Mouse (Mus musculus) brain, adult 10 weeks (tissue): Measurements from ENCODE around the gene Lyrm9. TPM values are rescaled to one million over a fixed set of nuclear protein-coding genes. Genes with fewer than 3 reads are reported as not detected.

Source experiments
- polyA plus RNA-seq: library from polyadenylated mRNA; stranded (reverse); fragments of 350-450 nt; fragmentation: Illumina TruSeq; extraction: RNeasy Lipid Tissue Mini Kit (QIAGEN cat#74804); gene quantifications from one replicate; pipeline ENCODE4 v1.2.3, GENCODE M21; 2015; ENCODE audit warnings: low read depth, low replicate concordance

Gene Lyrm9
- polyA plus RNA-seq = 19.1 TPM

DNA sequence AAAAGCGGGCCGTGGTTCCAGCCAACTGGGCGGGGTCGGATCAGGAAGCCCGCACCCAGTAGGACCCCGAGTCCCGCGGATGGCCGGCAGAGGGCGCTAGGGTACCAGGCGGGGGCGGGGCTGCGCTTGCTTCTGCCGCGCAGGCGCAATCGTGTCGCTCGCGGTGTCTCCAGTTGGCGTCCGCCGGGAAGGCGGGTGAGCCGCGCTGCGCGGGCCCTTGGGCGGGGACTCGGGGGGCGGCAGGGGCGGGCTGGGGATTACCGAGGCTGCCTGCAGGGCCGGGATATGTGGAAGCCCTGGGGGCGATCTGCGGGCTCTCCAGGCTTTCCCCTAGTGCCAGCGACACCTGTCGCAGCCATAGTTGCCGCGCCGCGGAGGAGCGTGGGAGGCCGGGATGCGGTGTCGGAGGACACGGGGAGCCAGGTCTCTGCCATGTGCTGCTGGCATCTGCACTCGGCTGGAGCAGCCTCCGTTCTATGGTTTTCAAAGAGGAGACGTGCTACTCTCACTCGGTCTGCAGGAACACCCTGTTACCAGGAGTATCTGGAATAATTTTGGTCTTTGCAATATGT is at the start of gene Lyrm9:
TSS of gene Lyrm9 (plus strand) at position 143 of the 572 bp plus-strand sequence.

Other genes starting within 250 kb of the Lyrm9 start
- gene Nlk, start 129.2 kb upstream of the Lyrm9 start, polyA plus RNA-seq = 70.7 TPM
- 27.6 TPM for gene Ccnq, start 74.9 kb upstream of the Lyrm9 start, polyA plus RNA-seq
- 0.19 TPM for gene Nos2, start 94.2 kb downstream of the Lyrm9 start, polyA plus RNA-seq
- 12.7 TPM for gene Lgals9, start 158.4 kb downstream of the Lyrm9 start, polyA plus RNA-seq